Mouse (Mus musculus): ENCODE results near the gene 4933415A04Rik.
A peak's percentile ranks its signal among the peaks of the same experiment; 100 is the strongest.

The 4933415A04Rik gene

GRCm38 (mm10) chr11:43575061-43575375, 11.8 kb upstream of the 4933415A04Rik start:
- no peak for DNase-seq (ENCODE audit: low spot score)

- DNase-seq (ENCODE audit: low spot score) = no peak
Observed at GRCm38 (mm10) chr11:43575376-43576151, 11.3 kb upstream of the 4933415A04Rik start.

GRCm38 (mm10) chr11:43577713-43578478, 8.9 kb upstream of the 4933415A04Rik start:
- no peak for DNase-seq (ENCODE audit: low spot score)

- peak; percentile 34 for DNase-seq (ENCODE audit: low spot score)
Observed at GRCm38 (mm10) chr11:43585211-43586005, 1.4 kb upstream of the 4933415A04Rik start.

- no peak for DNase-seq (ENCODE audit: low spot score)
Observed at GRCm38 (mm10) chr11:43589530-43590072, 2.8 kb downstream of the 4933415A04Rik start.

GRCm38 (mm10) chr11:43601440-43601839, 14.6 kb downstream of the 4933415A04Rik start, which contains the start of gene Fabp6:
TSS of gene Fabp6 (minus strand) at chr11:43601540.
- DNase-seq (ENCODE audit: low spot score) = no peak

GRCm38 (mm10) chr11:43604207-43604606, 17.4 kb downstream of the 4933415A04Rik start:
- no peak for DNase-seq (ENCODE audit: low spot score)

- DNase-seq (ENCODE audit: low spot score) = no peak
Observed at GRCm38 (mm10) chr11:43604891-43605290, 18.1 kb downstream of the 4933415A04Rik start.

GRCm38 (mm10) chr11:43605859-43606258, 19.0 kb downstream of the 4933415A04Rik start:
- no peak for DNase-seq (ENCODE audit: low spot score)

GRCm38 (mm10) chr11:43608440-43608839, 21.6 kb downstream of the 4933415A04Rik start:
- DNase-seq (ENCODE audit: low spot score) = no peak

- DNase-seq (ENCODE audit: low spot score) = peak; percentile 50
Observed at GRCm38 (mm10) chr11:43610006-43610661, 23.3 kb downstream of the 4933415A04Rik start.

- no peak for DNase-seq (ENCODE audit: low spot score)
Observed at GRCm38 (mm10) chr11:43610662-43611033, 23.8 kb downstream of the 4933415A04Rik start.

GRCm38 (mm10) chr11:43612834-43613488, 26.1 kb downstream of the 4933415A04Rik start:
- DNase-seq (ENCODE audit: low spot score) = peak; percentile 90

- no peak for DNase-seq (ENCODE audit: low spot score)
Observed at GRCm38 (mm10) chr11:43617924-43618323, 31.1 kb downstream of the 4933415A04Rik start.

- peak; percentile 29 for DNase-seq (ENCODE audit: low spot score)
Observed at GRCm38 (mm10) chr11:43618403-43618802, 31.6 kb downstream of the 4933415A04Rik start.

GRCm38 (mm10) chr11:43621769-43622168, 34.9 kb downstream of the 4933415A04Rik start:
- DNase-seq (ENCODE audit: low spot score) = no peak

GRCm38 (mm10) chr11:43624341-43624740, 37.5 kb downstream of the 4933415A04Rik start:
- DNase-seq (ENCODE audit: low spot score) = peak; percentile 43

- DNase-seq (ENCODE audit: low spot score) = peak; percentile 43
Observed at GRCm38 (mm10) chr11:43626300-43626926, 39.6 kb downstream of the 4933415A04Rik start.

- no peak for DNase-seq (ENCODE audit: low spot score)
Observed at GRCm38 (mm10) chr11:43626927-43627645, 40.2 kb downstream of the 4933415A04Rik start.

- DNase-seq (ENCODE audit: low spot score) = no peak
Observed at GRCm38 (mm10) chr11:43631645-43632044, 44.8 kb downstream of the 4933415A04Rik start.
